Mouse (Mus musculus) large intestine, adult 2 months (tissue): ENCODE results near the gene Spata9. TPM values are rescaled to one million over a fixed set of nuclear protein-coding genes. Genes with fewer than 3 reads are reported as not detected.
"Not testable (repeated sequence)": the region's sequence is repeated elsewhere in the genome, so short reads cannot be mapped to it uniquely, and the experiment has no call there.

ENCODE experiments used
- DNase-seq: peaks from one replicate; pipeline ENCODE4 v3.0.0-alpha.2; 2012; ENCODE audit warnings: low read depth, low spot score
- WGBS: fragments of 180-500 bp; shearing (Covaris S2); methylation state at CpG from one replicate; pipeline ENCODE4 v1.1.7; 2018; 5-methylcytosine and 5-hydroxymethylcytosine counted together
- polyA plus RNA-seq: library from polyadenylated mRNA; depleted of rRNA; stranded (reverse); fragments of >200 nt; gene quantifications from 2 replicates; pipeline ENCODE4 v1.2.3, GENCODE M21; 2012; rRNA removed

Spata9 gene
- polyA plus RNA-seq: not detected in 2 replicates

- no peak for DNase-seq
- WGBS: 86% methylated on average over 1 of the region's 1 CpGs
Observed at GRCm38 (mm10) chr13:75966850-75967249, at the start of gene Spata9. Gene Spata9, plus strand, starts transcription at chr13:75967150.

DNA sequence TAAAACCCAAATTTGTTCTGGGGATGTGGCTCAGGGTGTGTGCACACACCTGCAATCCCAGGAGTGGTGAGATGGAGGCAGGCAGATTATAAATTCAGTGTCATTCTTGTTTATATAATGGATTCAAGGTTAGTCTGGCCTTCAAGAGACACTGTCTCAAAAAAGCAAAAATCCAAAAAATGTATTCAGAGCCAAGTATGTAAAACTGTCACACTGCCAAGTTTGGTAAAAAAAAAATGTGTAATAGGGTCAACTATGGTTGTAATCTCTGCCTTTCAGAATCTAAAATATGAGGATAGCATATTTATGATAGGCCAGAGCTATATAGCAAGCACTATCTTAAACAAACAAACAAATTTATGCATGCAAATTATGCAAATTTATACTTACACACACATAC lies 39.0 kb upstream of the Spata9 start:
- DNase-seq: no peak

- not testable (repeated sequence) for DNase-seq
- 94% methylated on average over 5 of the region's 5 CpGs for WGBS
Observed at GRCm38 (mm10) chr13:75929071-75929470, 37.9 kb upstream of the Spata9 start.

DNA sequence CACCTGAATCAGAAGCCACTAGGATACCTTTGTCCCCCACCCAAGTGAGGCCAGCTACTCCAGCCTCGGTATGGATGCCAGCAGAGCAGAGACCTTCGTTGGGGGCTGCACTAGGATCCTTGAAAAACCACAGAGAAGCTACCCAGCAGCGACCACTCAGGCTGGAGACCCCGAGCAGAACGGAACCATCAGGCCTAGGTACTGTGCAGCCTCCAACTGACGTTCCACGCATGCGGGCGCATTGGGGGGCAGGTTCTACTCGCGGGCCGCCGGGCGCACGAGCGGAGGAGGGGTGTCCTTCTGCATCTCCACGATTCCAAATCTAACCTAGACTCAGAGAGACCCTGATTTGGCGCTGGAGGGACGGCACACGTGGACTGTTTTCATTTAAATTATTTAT lies 36.9 kb upstream of the Spata9 start:
- WGBS: 93% methylated on average over 20 of the region's 20 CpGs
- no peak for DNase-seq

GRCm38 (mm10) chr13:75930660-75931059 lies 36.3 kb upstream of the Spata9 start:
- DNase-seq: no peak
- 69% methylated on average over 2 of the region's 2 CpGs for WGBS

GRCm38 (mm10) chr13:75931073-75931472 lies 35.9 kb upstream of the Spata9 start:
- WGBS: 3% methylated on average over 5 of the region's 5 CpGs
- no peak for DNase-seq

GRCm38 (mm10) chr13:75933287-75933686 lies 33.7 kb upstream of the Spata9 start:
- 95% methylated on average over 1 of the region's 1 CpGs for WGBS
- no peak for DNase-seq

GRCm38 (mm10) chr13:75938866-75939265 lies 28.1 kb upstream of the Spata9 start:
- WGBS: 87% methylated on average over 5 of the region's 5 CpGs
- DNase-seq: no peak

DNA sequence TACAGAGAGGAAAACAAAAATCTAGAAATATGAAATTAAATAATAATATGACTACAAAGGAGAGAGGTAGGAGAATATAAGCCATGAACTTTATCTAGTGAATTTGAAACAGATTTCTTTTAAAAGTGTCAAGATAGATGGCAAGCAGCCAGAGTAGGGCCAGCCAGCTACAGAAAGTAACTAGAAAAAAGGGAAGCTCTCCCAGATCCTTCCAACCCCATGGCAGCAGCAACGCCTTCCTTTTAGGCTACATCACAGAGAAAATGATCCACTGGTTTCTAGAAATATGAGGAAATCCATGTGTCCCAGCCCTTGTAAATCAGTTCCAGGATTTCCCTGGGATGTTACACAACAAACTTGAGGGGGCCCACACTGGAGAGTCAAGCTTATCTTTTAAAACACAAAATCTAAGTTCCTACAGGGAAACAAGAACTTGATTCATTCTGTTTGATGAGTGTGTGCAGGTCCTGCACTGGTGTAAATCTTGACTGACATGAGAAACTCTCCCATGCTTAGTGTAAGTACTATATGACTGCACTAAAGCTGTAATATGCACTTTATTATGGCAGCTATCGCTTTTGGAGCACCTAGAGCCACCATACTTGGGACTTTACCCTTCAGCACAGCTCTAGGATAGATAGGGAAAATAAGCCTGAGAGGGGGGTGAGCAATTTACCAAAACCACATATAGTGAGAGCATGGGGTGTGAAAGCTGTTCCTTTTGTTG lies 26.0 kb upstream of the Spata9 start:
- 48% methylated on average over 2 of the region's 2 CpGs for WGBS
- DNase-seq: no peak

GRCm38 (mm10) chr13:75941518-75942295 lies 25.2 kb upstream of the Spata9 start:
- no peak for DNase-seq
- WGBS: 81% methylated on average over 5 of the region's 5 CpGs

GRCm38 (mm10) chr13:75942731-75943130 lies 24.2 kb upstream of the Spata9 start:
- 4% methylated on average over 6 of the region's 6 CpGs for WGBS

DNA sequence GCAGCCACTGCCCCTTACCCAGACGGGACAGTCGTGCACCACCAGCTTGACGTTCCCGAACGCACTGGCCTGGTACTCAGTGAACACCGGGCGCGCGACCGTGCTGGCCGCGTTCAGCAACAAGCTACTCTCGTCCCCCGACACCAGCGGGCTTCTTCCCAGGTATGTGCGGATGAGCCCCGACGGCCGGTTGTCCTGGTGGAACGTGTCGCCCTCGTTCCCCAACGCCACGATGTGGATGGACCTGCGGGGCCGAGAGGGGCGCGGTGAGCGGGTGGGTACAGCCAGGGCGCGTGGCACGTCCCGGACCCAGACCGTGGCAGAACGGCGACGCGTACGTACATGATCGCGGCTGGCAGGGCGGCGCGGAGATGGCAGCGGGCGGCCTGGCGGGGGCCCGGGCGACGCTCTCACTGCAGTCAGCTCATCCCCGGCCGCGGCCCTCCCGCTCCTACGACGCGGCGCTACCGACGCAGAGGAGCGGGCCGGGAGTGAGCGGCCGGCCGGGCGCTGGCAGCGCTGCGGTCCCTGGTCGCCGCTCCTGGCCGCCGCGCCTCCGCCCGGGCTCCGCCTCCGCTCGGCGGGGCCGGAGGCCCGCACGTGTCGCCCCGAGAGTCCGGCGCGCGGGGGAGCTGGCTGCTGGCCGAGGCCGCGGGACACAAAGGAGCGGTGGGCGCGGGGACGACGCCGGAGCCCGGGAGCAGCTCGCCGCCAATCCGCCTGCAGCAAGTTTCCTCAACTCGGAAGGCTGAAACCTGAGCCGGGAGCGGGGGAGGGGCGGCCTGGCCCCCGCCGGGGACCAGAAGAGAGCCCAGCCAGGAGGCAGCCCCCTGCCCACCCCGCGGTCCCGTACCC lies 23.5 kb upstream of the Spata9 start, which contains the start of gene Rhobtb3:
TSS of gene Rhobtb3 (minus strand) at position 737 of the 855 bp plus-strand sequence.
- no peak for DNase-seq
- under 1% methylated on average over 109 of the region's 110 CpGs for WGBS

More at GRCm38 (mm10) chr13:75942731-75943130, 24.2 kb upstream of the Spata9 start:
- DNase-seq: no peak

DNA sequence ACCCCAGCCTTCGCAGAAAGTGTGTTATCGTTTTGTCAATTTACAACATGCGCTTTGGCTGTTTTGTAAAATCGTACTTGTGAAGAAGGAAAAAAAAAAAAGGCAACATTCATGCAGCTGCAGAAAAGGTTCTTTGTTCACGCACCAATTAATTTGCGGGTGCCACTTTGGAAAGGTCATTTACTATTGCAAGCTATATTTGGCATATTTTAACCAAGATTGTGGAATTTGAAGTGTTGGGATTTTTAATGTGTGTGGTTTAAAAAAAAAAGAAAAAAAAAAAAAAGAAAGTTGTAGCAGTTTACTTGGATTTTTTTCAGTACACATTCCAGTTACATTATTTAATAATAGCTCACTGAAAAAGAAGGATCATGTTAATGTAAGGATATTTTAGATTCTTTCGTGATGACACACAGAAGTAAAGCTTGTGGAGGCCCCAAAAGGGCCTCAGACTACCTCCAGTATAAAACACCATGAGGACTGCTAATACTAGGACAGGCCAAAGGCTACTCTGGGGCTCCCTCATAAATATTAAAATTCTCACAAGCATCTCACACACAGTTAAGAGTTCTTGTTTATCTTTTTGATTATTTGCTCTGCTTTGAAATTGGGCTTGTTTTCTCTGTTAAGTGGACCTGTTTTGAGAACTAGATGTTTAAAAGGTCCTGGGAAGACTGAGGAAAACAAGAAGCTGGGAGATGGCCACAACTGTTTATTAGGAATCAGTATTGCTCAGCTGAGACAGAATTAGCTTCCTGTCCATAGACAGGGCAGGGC lies 22.7 kb upstream of the Spata9 start:
- WGBS: 9% methylated on average over 7 of the region's 7 CpGs
- no peak for DNase-seq

DNA sequence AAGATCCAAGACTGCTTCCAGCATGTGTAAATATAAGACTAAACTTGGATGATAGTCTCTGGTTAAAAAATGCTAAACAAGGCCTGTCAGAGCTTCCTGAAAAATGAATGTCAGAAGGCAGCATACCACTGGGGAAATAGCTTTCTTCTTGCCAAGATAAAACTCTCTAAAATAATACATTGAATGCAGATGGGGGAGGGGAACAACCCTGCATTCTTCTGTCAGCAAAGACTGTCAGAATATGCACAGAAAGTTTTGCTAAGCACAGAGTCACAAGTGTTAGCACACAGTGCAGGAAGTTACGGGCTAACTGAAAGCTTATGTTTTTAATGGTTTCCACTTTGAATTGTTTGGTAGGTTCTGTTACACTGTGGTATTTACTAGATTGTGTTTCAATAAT lies 16.7 kb upstream of the Spata9 start:
- WGBS: 75% methylated on average over 1 of the region's 1 CpGs
- no peak for DNase-seq

DNA sequence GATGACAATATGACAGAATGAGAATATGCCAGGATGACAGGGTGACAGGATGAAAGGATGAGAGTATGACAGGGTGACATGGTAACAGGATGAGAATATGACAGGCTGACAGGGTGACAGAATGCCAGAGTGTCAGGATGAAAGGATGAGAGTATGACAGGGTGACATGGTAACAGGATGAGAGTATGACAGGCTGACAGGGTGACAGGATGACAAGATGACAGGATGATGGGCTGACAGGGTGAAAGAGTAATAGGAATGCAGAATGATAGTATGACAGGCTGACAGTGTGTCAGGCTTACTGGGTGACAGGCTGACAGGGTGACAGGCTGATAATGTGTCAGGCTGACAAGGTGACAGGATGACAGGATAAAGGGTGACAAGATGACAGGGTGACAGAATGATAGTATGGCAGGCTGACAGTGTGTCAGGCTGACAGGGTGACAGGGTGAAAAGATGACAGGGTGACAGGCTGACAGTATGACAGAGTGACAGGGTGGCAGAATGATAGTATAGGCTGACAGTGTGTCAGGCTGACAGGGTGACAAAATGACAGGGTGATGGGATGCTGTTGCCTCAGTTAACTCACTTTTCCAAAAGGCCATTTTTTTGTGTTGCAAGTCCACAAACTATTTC lies 11.5 kb upstream of the Spata9 start:
- no peak for DNase-seq

- WGBS: 29% methylated on average over 2 of the region's 2 CpGs
- DNase-seq: no peak
Observed at GRCm38 (mm10) chr13:75974481-75974880, 7.5 kb downstream of the Spata9 start.

- no peak for DNase-seq
- 83% methylated on average over 1 of the region's 1 CpGs for WGBS
Observed at GRCm38 (mm10) chr13:75975629-75976028, 8.7 kb downstream of the Spata9 start.

DNA sequence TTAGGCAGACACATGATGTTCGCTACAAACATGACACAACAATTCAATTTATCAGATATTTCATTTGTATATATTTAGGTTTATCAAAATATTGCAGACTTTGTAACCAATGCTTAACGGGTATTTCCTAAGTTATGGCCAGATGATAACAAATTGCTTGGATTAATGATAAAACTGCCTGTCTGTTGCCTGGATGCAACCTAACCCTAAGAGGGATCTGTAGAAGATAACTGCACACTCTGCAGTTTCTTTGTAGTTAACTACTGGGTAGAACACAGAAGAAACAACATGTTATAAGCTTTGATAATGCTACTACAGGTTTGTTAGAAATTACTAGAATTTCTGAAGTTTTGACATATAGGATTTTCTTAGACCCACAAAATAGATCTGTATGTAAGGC lies 9.3 kb downstream of the Spata9 start:
- 80% methylated on average over 2 of the region's 2 CpGs for WGBS
- DNase-seq: no peak

DNA sequence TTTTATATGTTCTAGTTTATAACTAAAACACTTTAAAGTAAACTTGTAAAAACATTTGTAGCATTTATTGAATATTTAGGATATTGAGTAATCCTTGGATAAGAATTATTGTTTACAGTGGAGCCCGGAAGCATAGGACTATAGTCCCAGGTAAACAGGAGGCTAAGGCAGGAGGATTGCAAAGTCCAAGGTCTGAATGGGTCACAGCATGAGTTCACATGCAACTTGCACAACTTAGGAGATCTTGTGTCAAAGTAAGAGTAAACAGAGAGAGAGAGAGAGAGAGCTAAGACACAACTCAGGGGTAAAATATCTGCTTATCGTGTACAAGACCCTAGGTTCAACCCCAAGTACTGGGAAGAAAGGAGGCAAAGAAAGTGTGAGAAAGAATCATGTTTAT lies 9.7 kb downstream of the Spata9 start:
- WGBS: 46% methylated on average over 2 of the region's 2 CpGs
- no peak for DNase-seq
